Mouse (Mus musculus) stomach, adult 2 months (tissue): ENCODE results near the gene Sh2d5. TPM values are rescaled to one million over a fixed set of nuclear protein-coding genes. Genes with fewer than 3 reads are reported as not detected.

Source experiments
- polyA plus RNA-seq: library from polyadenylated mRNA; depleted of rRNA; stranded (reverse); fragments of >200 nt; gene quantifications from 2 replicates; pipeline ENCODE4 v1.2.3, GENCODE M21; 2012; rRNA removed

Gene Sh2d5
- 0.38 and 0.77 TPM in 2 replicates for polyA plus RNA-seq

GRCm38 (mm10) chr4:138250088-138250960 is at the start of gene Sh2d5, which contains the start of gene Kif17:
Gene Sh2d5, plus strand, starts transcription at chr4:138250403.
Gene Kif17, plus strand, starts transcription at chr4:138250435.

DNA sequence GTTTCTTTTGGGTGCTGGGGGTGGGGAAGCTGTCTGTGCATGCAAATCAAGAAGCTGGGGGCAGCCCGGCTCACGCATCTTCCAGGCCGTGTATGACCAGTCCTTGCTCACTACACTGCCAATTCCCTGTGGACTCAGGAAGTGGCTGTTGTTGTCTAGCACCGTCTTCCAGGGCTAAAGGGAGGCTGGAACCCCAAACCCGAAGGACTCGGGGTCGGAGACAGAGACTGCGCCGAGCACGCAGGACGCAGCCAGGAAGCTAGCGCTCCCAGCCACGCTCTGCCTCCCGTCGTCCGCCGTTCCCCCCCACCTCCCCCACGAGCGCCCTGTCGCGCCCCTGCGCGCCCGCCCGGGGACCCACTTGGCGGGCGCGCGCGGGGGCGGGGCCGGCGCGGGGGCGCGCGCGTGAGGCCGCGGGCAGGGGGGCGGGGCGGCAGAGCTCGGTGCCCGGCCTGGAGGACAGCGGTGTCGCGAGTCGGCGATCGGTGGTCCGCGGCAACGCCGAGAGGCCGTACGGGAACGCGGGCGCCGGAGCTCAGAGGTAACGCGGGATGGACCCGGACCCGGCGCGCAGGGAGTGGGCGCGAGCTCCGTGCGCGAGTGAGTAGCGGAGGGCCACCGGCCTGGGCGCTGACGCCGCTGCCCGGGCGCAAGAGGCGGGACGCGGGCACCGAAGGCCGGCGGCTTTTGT is 33.9 kb upstream of the Sh2d5 start, which contains the start of gene Hp1bp3:
Hp1bp3 (plus strand) TSS at position 97 of the 691 bp plus-strand sequence.

DNA sequence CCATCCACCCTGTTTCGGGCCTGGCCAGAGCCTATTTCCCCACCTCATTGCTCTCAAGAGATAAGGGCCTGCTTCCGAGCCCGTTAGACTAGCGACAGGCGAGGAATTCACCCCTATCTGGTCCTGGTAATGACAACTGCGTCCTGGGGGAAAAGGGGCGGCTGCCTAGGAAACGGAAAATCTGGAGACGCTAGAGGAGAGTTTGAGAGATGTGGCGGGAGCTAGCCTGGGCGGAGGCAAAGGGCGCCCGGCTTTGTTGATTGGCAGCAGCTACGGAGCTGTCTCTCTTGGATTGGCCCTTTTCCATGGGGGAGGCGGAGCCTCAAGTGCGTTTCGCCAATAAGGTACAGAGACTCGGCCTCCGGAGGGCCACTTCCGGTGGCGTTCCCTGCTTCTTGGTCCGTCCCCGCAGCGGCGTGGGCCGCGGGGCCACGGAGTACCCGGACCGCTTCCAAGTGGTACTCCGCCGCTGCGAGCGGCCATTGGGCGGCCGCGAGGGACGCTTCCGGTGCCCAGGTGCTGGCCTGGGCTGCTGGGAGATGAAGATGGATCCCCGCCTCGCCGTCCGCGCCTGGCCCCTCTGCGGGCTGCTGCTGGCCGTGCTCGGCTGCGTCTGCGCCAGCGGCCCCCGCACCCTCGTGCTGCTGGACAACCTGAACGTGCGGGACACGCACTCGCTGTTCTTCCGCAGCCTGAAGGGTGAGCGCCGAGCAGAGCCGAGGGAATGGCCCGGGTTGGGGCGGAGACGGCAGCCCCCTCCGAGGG is 54.3 kb downstream of the Sh2d5 start, which contains the start of gene Ddost:
Ddost (plus strand) TSS at position 391 of the 765 bp plus-strand sequence.

Other genes with a start within 250 kb of the Sh2d5 start
- gene Hp1bp3, start 34.1 kb upstream of the Sh2d5 start, polyA plus RNA-seq = 11.4 and 14.1 TPM in 2 replicates
- 0.26 and 0.33 TPM in 2 replicates for gene Kif17, start within 50 bp of the Sh2d5 start, polyA plus RNA-seq
- gene Ddost, start 54.3 kb downstream of the Sh2d5 start, polyA plus RNA-seq = 166 and 268 TPM in 2 replicates
- 45.8 and 66.3 TPM in 2 replicates for gene Pink1, start 75.9 kb downstream of the Sh2d5 start, polyA plus RNA-seq
- gene Cda, start 117.6 kb downstream of the Sh2d5 start, polyA plus RNA-seq = 4.8 and 8.4 TPM in 2 replicates
- 0.10 TPM in 1 of 2 replicates, not detected in the other for gene Fam43b, start 146.1 kb downstream of the Sh2d5 start, polyA plus RNA-seq
- 10.4 and 11.7 TPM in 2 replicates for gene Mul1, start 184.3 kb downstream of the Sh2d5 start, polyA plus RNA-seq
- 13.0 and 22.3 TPM in 2 replicates for gene Camk2n1, start 203.9 kb downstream of the Sh2d5 start, polyA plus RNA-seq